Mouse (Mus musculus): ENCODE measurements at regions not wholly inside any gene's neighbourhood (a gene's known extent, or its start where the extent isn't known, plus 50 kb on each side); places are given as distances from the start of the nearest gene placed in this dataset.

GRCm38 (mm10) chr10:118796512-118796911 lies 73.5 kb downstream of the Dyrk2 start:
- Histone ChIP-seq H3K4me1 (ENCODE audit: insufficient read depth) (0 out of 2 replicates have a peak, but pooled peaks cover 2% of the 10 kb centered on the region), H3K27ac (ENCODE audit: low read depth) (peak overlapping the region; percentile 60), H3K4me3 (ENCODE audit: low read depth, low read length) (no peak overlapping the region), H3K9me3 (ENCODE audit: low read length) (no peaks in the 10 kb centered on the region), H3K36me3 (replicated peaks; ENCODE audit: insufficient read depth, low read length) (no peaks in the 10 kb centered on the region), H3K27me3 (ENCODE audit: insufficient read depth, low read length) (no peaks in the 10 kb centered on the region), H3K4me2 (ENCODE audit: low read depth, low read length) (peak overlapping the region; percentile 29), H3K9ac (replicated peaks) (no peak overlapping the region)
- TF ChIP-seq CTCF (IDR thresholded peaks at IDR 0.05; ENCODE audit: low read depth) (no peak), EP300 (IDR thresholded peaks at IDR 0.05; ENCODE audit: low read depth) (0 out of 2 replicates have a peak, but pooled peaks have one; percentile 7)
- no peak for DNase-seq
- peak; percentile 56 for ATAC-seq
- WGBS (ENCODE audit: insufficient replicate concordance), result 45% methylated on average over 7 of the region's 7 CpGs

GRCm38 (mm10) chr10:118797256-118797655 lies 72.8 kb downstream of the Dyrk2 start:
- no peak for DNase-seq
- ATAC-seq, result no peak

GRCm38 (mm10) chr10:118799767-118800166 lies 70.2 kb downstream of the Dyrk2 start:
- Histone ChIP-seq H3K27me3 (ENCODE audit: insufficient read depth, low read length) (no peaks in the 10 kb centered on the region), H3K27ac (ENCODE audit: low read depth) (no peak overlapping the region), H3K9ac (replicated peaks) (no peak overlapping the region), H3K4me3 (ENCODE audit: low read depth, low read length) (no peak overlapping the region), H3K4me1 (ENCODE audit: insufficient read depth) (peaks cover 15% of the 10 kb centered on the region), H3K4me2 (ENCODE audit: low read depth, low read length) (no peak overlapping the region), H3K9me3 (ENCODE audit: low read length) (no peaks in the 10 kb centered on the region), H3K36me3 (replicated peaks; ENCODE audit: insufficient read depth, low read length) (no peaks in the 10 kb centered on the region)
- 93% methylated on average over 8 of the region's 8 CpGs for WGBS (ENCODE audit: insufficient replicate concordance)
- no peak for DNase-seq
- ATAC-seq, result no peak
- TF ChIP-seq EP300 (IDR thresholded peaks at IDR 0.05; ENCODE audit: low read depth), result no peak
- no peak for TF ChIP-seq CTCF (IDR thresholded peaks at IDR 0.05; ENCODE audit: low read depth)

More at GRCm38 (mm10) chr10:118797256-118797655, 72.8 kb downstream of the Dyrk2 start:
- Histone ChIP-seq H3K9me3 (ENCODE audit: low read length) (no peaks in the 10 kb centered on the region), H3K36me3 (replicated peaks; ENCODE audit: insufficient read depth, low read length) (no peaks in the 10 kb centered on the region), H3K4me1 (ENCODE audit: insufficient read depth) (0 out of 2 replicates have a peak, but pooled peaks cover 2% of the 10 kb centered on the region), H3K27me3 (ENCODE audit: insufficient read depth, low read length) (no peaks in the 10 kb centered on the region), H3K4me3 (ENCODE audit: low read depth, low read length) (no peak overlapping the region), H3K27ac (ENCODE audit: low read depth) (no peak overlapping the region), H3K4me2 (ENCODE audit: low read depth, low read length) (no peak overlapping the region), H3K9ac (replicated peaks) (no peak overlapping the region)
- TF ChIP-seq EP300 (IDR thresholded peaks at IDR 0.05; ENCODE audit: low read depth) (no peak), CTCF (IDR thresholded peaks at IDR 0.05; ENCODE audit: low read depth) (no peak)
- WGBS (ENCODE audit: insufficient replicate concordance), result 32% methylated on average over 5 of the region's 5 CpGs

GRCm38 (mm10) chr10:118803922-118804557 lies 66.0 kb downstream of the Dyrk2 start:
- Histone ChIP-seq H3K27ac (ENCODE audit: low read depth) (peak overlapping the region; percentile 67), H3K4me2 (ENCODE audit: low read depth, low read length) (peak overlapping the region; percentile 55), H3K4me1 (ENCODE audit: insufficient read depth) (peaks cover 17% of the 10 kb centered on the region), H3K27me3 (ENCODE audit: insufficient read depth, low read length) (no peaks in the 10 kb centered on the region), H3K4me3 (ENCODE audit: low read depth, low read length) (no peak overlapping the region), H3K9ac (replicated peaks) (peak overlapping the region; percentile 40), H3K36me3 (replicated peaks; ENCODE audit: insufficient read depth, low read length) (no peaks in the 10 kb centered on the region), H3K9me3 (ENCODE audit: low read length) (no peaks in the 10 kb centered on the region)
- peak; percentile 35 for ATAC-seq
- TF ChIP-seq CTCF (IDR thresholded peaks at IDR 0.05; ENCODE audit: low read depth) (no peak), EP300 (IDR thresholded peaks at IDR 0.05; ENCODE audit: low read depth) (no peak)
- WGBS (ENCODE audit: insufficient replicate concordance), result 61% methylated on average over 20 of the region's 20 CpGs
- DNase-seq, result no peak

- Histone ChIP-seq H3K4me2 (ENCODE audit: low read depth, low read length) (peak overlapping the region; percentile 55), H3K9me3 (ENCODE audit: low read length) (no peaks in the 10 kb centered on the region), H3K27ac (ENCODE audit: low read depth) (peak overlapping the region; percentile 67), H3K4me1 (ENCODE audit: insufficient read depth) (peaks cover 17% of the 10 kb centered on the region), H3K36me3 (replicated peaks; ENCODE audit: insufficient read depth, low read length) (no peaks in the 10 kb centered on the region), H3K9ac (replicated peaks) (peak overlapping the region; percentile 40), H3K27me3 (ENCODE audit: insufficient read depth, low read length) (no peaks in the 10 kb centered on the region), H3K4me3 (ENCODE audit: low read depth, low read length) (no peak overlapping the region)
- TF ChIP-seq CTCF (IDR thresholded peaks at IDR 0.05; ENCODE audit: low read depth) (no peak), EP300 (IDR thresholded peaks at IDR 0.05; ENCODE audit: low read depth) (no peak)
- DNase-seq (peak; percentile 70), ATAC-seq (peak; percentile 89)
- 5% methylated on average over 5 of the region's 5 CpGs for WGBS (ENCODE audit: insufficient replicate concordance)
Observed at GRCm38 (mm10) chr10:118804574-118804973, 65.4 kb downstream of the Dyrk2 start.
